Mouse (Mus musculus) ES-E14 (cell line): ENCODE results near the gene Pard3. TPM values are rescaled to one million over a fixed set of nuclear protein-coding genes. Genes with fewer than 3 reads are reported as not detected.

Experiments
- DNase-seq: peaks from one replicate; pipeline ENCODE4 v3.0.0-alpha.2; 2013; ENCODE audit warnings: low read depth, low spot score
- H3K27ac ChIP-seq: 2 replicates; pipeline ENCODE4 v1.5.1; 2012; ENCODE audit warnings: low read depth, mild to moderate bottlenecking, low read length, moderate library complexity, mixed read lengths; ENCODE audit not compliant: poor library complexity, insufficient read depth, severe bottlenecking
- H3K36me3 ChIP-seq: 2 replicates; pipeline ENCODE4 v1.6.1; 2012; ENCODE audit warnings: mild to moderate bottlenecking, low read length, moderate library complexity, mixed read lengths; ENCODE audit not compliant: control insufficient read depth, poor library complexity, insufficient read depth, severe bottlenecking
- H3K4me1 ChIP-seq, 2 experiments: fragments of 150-350 bp in 1 of 2; sonication (generic) in 1 of 2; 2 replicates each; pipeline ENCODE4 v1.6.1; 2012; ENCODE audit warnings: low read length in 2 of 2, mild to moderate bottlenecking in 1 of 2, mixed read lengths in 1 of 2; ENCODE audit not compliant: control insufficient read depth in 2 of 2, insufficient read depth in 2 of 2, poor library complexity in 1 of 2
- H3K4me3 ChIP-seq, 2 experiments: fragments of 150-350 bp in 1 of 2; sonication (generic) in 1 of 2; 2 replicates each; pipeline ENCODE4 v1.5.1; 2012; ENCODE audit warnings: low read length in 2 of 2, low read depth in 1 of 2, mild to moderate bottlenecking in 1 of 2, mixed read lengths in 1 of 2; ENCODE audit not compliant: insufficient read depth in 1 of 2, poor library complexity in 1 of 2, severe bottlenecking in 1 of 2
- H3K9ac ChIP-seq: 2 replicates; pipeline ENCODE4 v1.6.1; 2012; ENCODE audit warnings: low read depth, mild to moderate bottlenecking, low read length, mixed read lengths; ENCODE audit not compliant: poor library complexity, insufficient read depth, severe bottlenecking
- H3K9me3 ChIP-seq: fragments of 150-350 bp; sonication (generic); 2 replicates; pipeline ENCODE4 v1.6.1; 2012; ENCODE audit warnings: low read depth, mild to moderate bottlenecking, low read length; ENCODE audit not compliant: control insufficient read depth, insufficient read depth
- CHD2 ChIP-seq: IDR thresholded peaks from 2 replicates; pipeline ENCODE4 v1.6.1; 2014; ENCODE audit warnings: mild to moderate bottlenecking, low read depth, low read length, inconsistent platforms
- HCFC1 ChIP-seq: IDR thresholded peaks from 2 replicates; pipeline ENCODE4 v1.6.1; 2012; ENCODE audit warnings: low read length, inconsistent platforms, borderline replicate concordance; ENCODE audit not compliant: insufficient read depth
- MAFK ChIP-seq: IDR thresholded peaks from 2 replicates; pipeline ENCODE4 v1.6.1; 2014; ENCODE audit warnings: mild to moderate bottlenecking, low read depth, low read length, inconsistent platforms; ENCODE audit not compliant: insufficient read depth
- ZC3H11A ChIP-seq: IDR thresholded peaks from 2 replicates; pipeline ENCODE4 v1.6.1; 2012; ENCODE audit warnings: low read depth, mild to moderate bottlenecking, inconsistent platforms, low read length, borderline replicate concordance
- ZNF384 ChIP-seq: IDR thresholded peaks from 2 replicates; pipeline ENCODE4 v1.6.1; 2012; ENCODE audit warnings: low read depth, low read length, inconsistent platforms
- in situ Hi-C, 2 experiments: fragments of 600-800 bp; cut with MboI; formaldehyde crosslinking; loops; one replicate each; pipeline ENCODE4 v1.15.1; 2025; ENCODE audit warnings: low sequenced_read_pairs in 2 of 2, inconsistent platforms in 1 of 2; ENCODE audit not compliant: unreplicated experiment in 2 of 2
- total RNA-seq: library from RNA; depleted of rRNA; stranded (reverse); fragments of 300-350 nt; gene quantifications from 2 replicates; pipeline ENCODE4 v1.2.3, GENCODE M21; 2012

Pard3 gene
- total RNA-seq, 1 experiment: 30.2 TPM

GRCm38 (mm10) chr8:127461173-127461572 lies 397.5 kb downstream of the Pard3 start:
- Histone ChIP-seq H3K4me1 (no peaks in the 10 kb centered on the region), H3K36me3 (peaks cover 3% of the 10 kb centered on the region; the same call in 1 of the 2 replicates), H3K9ac (no peak overlapping the region), H3K9me3 (no peaks in the 10 kb centered on the region), H3K4me3 (no peak overlapping the region), H3K27ac (no peak overlapping the region)
- DNase-seq: no peak
- in situ Hi-C loops: no loop called here
- no peak for TF ChIP-seq CHD2
- no peak for TF ChIP-seq ZNF384
- no peak for TF ChIP-seq MAFK
- TF ChIP-seq HCFC1: no peak
- no peak for TF ChIP-seq ZC3H11A

DNA sequence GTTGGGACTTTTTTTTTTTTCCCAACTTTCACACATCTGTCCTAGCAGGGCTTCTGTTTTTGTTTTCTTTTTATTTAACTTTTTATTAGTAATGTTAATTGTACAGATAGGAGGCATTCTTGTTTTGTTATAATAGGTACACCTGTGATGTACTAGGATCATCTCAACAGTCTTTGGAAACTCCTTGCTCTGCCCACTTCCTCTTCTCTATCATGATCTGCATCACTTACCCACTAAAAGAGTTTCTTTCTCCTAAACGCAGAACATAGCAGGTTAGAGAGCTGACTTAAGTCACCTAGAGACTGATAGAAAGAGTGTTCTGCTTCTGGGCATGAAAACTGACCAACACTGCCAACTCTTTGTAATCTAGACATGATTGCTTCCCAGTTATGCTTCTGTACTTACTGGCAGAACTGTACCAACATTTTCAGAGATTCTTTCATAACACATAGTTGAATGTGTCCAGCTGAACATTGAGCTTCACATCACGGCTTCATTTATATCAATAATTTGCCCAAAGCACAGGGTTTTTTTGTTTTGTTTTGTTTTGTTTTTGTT lies 398.8 kb downstream of the Pard3 start:
- no peak overlapping the region for H3K27ac ChIP-seq
- H3K4me3 ChIP-seq: no peak overlapping the region
- no peaks in the 10 kb centered on the region for H3K4me1 ChIP-seq
- H3K9ac ChIP-seq: no peak overlapping the region
- H3K36me3 ChIP-seq: peaks cover 3% of the 10 kb centered on the region; the same call in 1 of the 2 replicates
- TF ChIP-seq ZNF384: no peak
- H3K9me3 ChIP-seq: no peaks in the 10 kb centered on the region
- DNase-seq: no peak
- in situ Hi-C loops: no loop called here

DNA sequence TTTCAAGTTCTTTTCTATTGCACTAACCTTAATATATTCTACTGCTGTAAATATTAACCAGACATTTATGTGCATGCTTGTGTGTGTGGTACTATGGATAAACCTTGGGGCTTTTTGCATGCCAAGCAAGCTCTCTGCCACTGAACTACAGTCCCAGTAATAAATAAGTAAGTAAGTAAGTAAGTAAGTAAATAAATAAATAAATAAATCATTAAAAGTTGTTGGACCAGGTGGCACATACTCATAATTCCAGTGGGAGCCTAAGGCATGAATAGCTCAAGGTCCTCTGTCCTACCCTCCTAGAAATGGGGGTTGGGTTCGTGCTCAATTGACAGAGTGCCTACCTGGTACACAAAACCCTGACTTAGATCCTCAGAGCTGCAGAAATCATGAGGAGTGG lies 400.6 kb downstream of the Pard3 start:
- Histone ChIP-seq H3K9me3 (no peaks in the 10 kb centered on the region), H3K4me3 (no peak overlapping the region), H3K9ac (no peak overlapping the region), H3K4me1 (no peaks in the 10 kb centered on the region), H3K36me3 (peaks cover 3% of the 10 kb centered on the region; the same call in 1 of the 2 replicates), H3K27ac (no peak overlapping the region)
- in situ Hi-C loops: no loop called here
- TF ChIP-seq CHD2 (no peak), MAFK (no peak), ZNF384 (no peak), HCFC1 (no peak), ZC3H11A (no peak)
- no peak for DNase-seq

DNA sequence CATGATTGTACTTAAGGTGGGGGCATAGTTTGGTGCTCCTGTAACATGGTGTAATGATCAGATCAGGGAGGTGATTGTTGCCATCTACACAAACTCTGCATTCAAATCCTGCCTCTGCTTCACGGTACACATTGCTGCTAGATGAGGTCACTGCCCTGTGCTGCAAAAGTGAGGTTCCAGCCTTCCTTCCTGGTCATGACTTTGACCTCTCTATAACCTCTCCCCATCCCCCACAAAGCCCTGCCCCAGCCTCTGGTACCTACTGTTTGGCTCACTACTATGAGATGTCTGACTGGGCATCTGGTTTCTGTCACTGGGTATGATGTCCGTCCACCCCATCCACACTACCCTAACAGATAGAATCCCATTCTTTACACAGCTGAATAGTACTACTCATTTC lies 408.5 kb downstream of the Pard3 start:
- in situ Hi-C loops: no loop called here
- Histone ChIP-seq H3K36me3 (0 out of 2 replicates have a peak, but pooled peaks cover 2% of the 10 kb centered on the region), H3K9ac (no peak overlapping the region), H3K9me3 (no peaks in the 10 kb centered on the region), H3K4me3 (no peak overlapping the region), H3K4me1 (no peaks in the 10 kb centered on the region), H3K27ac (no peak overlapping the region)
- no peak for TF ChIP-seq ZC3H11A
- no peak for DNase-seq

GRCm38 (mm10) chr8:127480003-127480402 lies 416.3 kb downstream of the Pard3 start:
- H3K4me1 ChIP-seq: no peaks in the 10 kb centered on the region
- H3K27ac ChIP-seq: no peak overlapping the region
- no peaks in the 10 kb centered on the region for H3K36me3 ChIP-seq
- in situ Hi-C loops: no loop called here
- no peak for TF ChIP-seq ZNF384
- TF ChIP-seq ZC3H11A: no peak
- no peak for TF ChIP-seq CHD2
- no peak for TF ChIP-seq HCFC1
- no peak for TF ChIP-seq MAFK
- no peak overlapping the region for H3K4me3 ChIP-seq
- DNase-seq: no peak
- no peaks in the 10 kb centered on the region for H3K9me3 ChIP-seq
- no peak overlapping the region for H3K9ac ChIP-seq
